Mouse (Mus musculus) thymus, postnatal 25 days (tissue): ENCODE measurements around the gene Ebf1.

ENCODE experiments used
- DNase-seq: peaks from one replicate; pipeline ENCODE4 v3.0.0; 2022

The Ebf1 gene

GRCm38 (mm10) chr11:44788003-44788402 is 170.9 kb downstream of the Ebf1 start:
- DNase-seq = no peak

- DNase-seq = no peak
Observed at GRCm38 (mm10) chr11:44792816-44793215, 175.7 kb downstream of the Ebf1 start.

- no peak for DNase-seq
Observed at GRCm38 (mm10) chr11:44794883-44795282, 177.8 kb downstream of the Ebf1 start.

GRCm38 (mm10) chr11:44795767-44796166 is 178.7 kb downstream of the Ebf1 start:
- DNase-seq = no peak

- DNase-seq = no peak
Observed at GRCm38 (mm10) chr11:44798270-44798669, 181.2 kb downstream of the Ebf1 start.

- no peak for DNase-seq
Observed at GRCm38 (mm10) chr11:44804046-44804445, 186.9 kb downstream of the Ebf1 start.

- no peak for DNase-seq
Observed at GRCm38 (mm10) chr11:44806589-44806988, 189.5 kb downstream of the Ebf1 start.

- no peak for DNase-seq
Observed at GRCm38 (mm10) chr11:44808855-44809546, 191.9 kb downstream of the Ebf1 start.

GRCm38 (mm10) chr11:44811007-44811406 is 193.9 kb downstream of the Ebf1 start:
- no peak for DNase-seq

- no peak for DNase-seq
Observed at GRCm38 (mm10) chr11:44812193-44812746, 195.2 kb downstream of the Ebf1 start.

GRCm38 (mm10) chr11:44813534-44813933 is 196.4 kb downstream of the Ebf1 start:
- no peak for DNase-seq

- DNase-seq = no peak
Observed at GRCm38 (mm10) chr11:44814847-44815246, 197.7 kb downstream of the Ebf1 start.

- no peak for DNase-seq
Observed at GRCm38 (mm10) chr11:44815991-44816390, 198.9 kb downstream of the Ebf1 start.

GRCm38 (mm10) chr11:44822312-44822711 is 205.2 kb downstream of the Ebf1 start:
- no peak for DNase-seq

GRCm38 (mm10) chr11:44832227-44832939 is 215.3 kb downstream of the Ebf1 start:
- DNase-seq = no peak

GRCm38 (mm10) chr11:44832940-44833254 is 215.8 kb downstream of the Ebf1 start:
- DNase-seq = no peak

GRCm38 (mm10) chr11:44833351-44833996 is 216.4 kb downstream of the Ebf1 start:
- no peak for DNase-seq

GRCm38 (mm10) chr11:44835166-44835565 is 218.0 kb downstream of the Ebf1 start:
- DNase-seq = no peak

- DNase-seq = no peak
Observed at GRCm38 (mm10) chr11:44837592-44837991, 220.5 kb downstream of the Ebf1 start.

GRCm38 (mm10) chr11:44841127-44842056 is 224.3 kb downstream of the Ebf1 start:
- DNase-seq = no peak

- DNase-seq = no peak
Observed at GRCm38 (mm10) chr11:44851874-44852273, 234.8 kb downstream of the Ebf1 start.

- DNase-seq = no peak
Observed at GRCm38 (mm10) chr11:44852921-44853320, 235.8 kb downstream of the Ebf1 start.

- DNase-seq = no peak
Observed at GRCm38 (mm10) chr11:44854496-44854895, 237.4 kb downstream of the Ebf1 start.
